Mouse (Mus musculus): Measurements from ENCODE around the gene Pimreg.

DNA sequence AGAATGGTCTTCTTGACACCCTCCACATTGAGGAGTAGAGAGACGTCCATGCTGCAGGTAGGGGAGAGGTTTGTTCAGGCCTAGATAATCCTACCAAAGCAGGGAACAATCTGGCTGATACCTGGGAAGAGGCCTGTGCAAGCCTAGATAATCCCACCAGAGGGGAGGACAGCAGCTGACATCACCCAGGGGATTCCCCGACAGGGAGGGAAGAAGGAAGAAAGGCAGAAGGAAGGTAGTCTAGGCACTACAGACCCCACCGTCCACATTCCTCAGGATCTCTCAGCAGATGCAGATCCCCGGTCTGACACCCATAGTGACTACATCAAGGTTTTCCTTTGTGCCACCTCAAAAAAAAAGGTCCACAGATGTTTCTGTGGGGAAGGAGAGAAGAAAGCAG, 4.4 kb upstream of the Pimreg start, which contains the start of gene Aipl1:
- TF ChIP-seq POLR2A (IDR thresholded peaks at IDR 0.05; ENCODE audit: insufficient read depth, low read depth, low read length) (no peak), CTCF (IDR thresholded peaks at IDR 0.05; ENCODE audit: insufficient read depth, low read depth, low read length) (no peak)

All from olfactory bulb, adult 2 months (tissue).